Mouse (Mus musculus) urinary bladder, adult 18-20 months (tissue): Measurements from ENCODE around the gene Yif1a.

Source experiments
- DNase-seq, 2 experiments: peaks; one replicate each; pipeline ENCODE4 v3.0.0; 2022; ENCODE audit warnings: low spot score in 2 of 2, mixed read lengths in 2 of 2

The Yif1a gene

GRCm38 (mm10) chr19:5118384-5118698 lies 30.0 kb downstream of the Yif1a start, which contains the start of gene Klc2:
TSS of gene Klc2 (minus strand) at chr19:5118560.
- no peak for DNase-seq

GRCm38 (mm10) chr19:5122492-5122891 lies 34.2 kb downstream of the Yif1a start:
- no peak for DNase-seq

- no peak for DNase-seq
Measured at GRCm38 (mm10) chr19:5123241-5123640, 34.9 kb downstream of the Yif1a start.

GRCm38 (mm10) chr19:5124055-5124614 lies 35.8 kb downstream of the Yif1a start:
- DNase-seq: no peak

GRCm38 (mm10) chr19:5129770-5130169 lies 41.4 kb downstream of the Yif1a start:
- no peak for DNase-seq

- no peak for DNase-seq
Measured at GRCm38 (mm10) chr19:5131237-5131636, 42.9 kb downstream of the Yif1a start.

- DNase-seq: peak; percentile 14 to 53
Measured at GRCm38 (mm10) chr19:5139640-5140039, 51.3 kb downstream of the Yif1a start.
